Mouse (Mus musculus): ENCODE results near the gene Ddx5.
"Not testable (repeated sequence)": the region's sequence is repeated elsewhere in the genome, so short reads cannot be mapped to it uniquely, and the experiment has no call there.

Ddx5 gene

GRCm38 (mm10) chr11:106759028-106759427, 30.0 kb downstream of the Ddx5 start:
- no peak for DNase-seq

- DNase-seq: no peak
Observed at GRCm38 (mm10) chr11:106755583-106755982, 33.4 kb downstream of the Ddx5 start.

GRCm38 (mm10) chr11:106753314-106753713, 35.7 kb downstream of the Ddx5 start:
- no peak for DNase-seq

GRCm38 (mm10) chr11:106752103-106752502, 36.9 kb downstream of the Ddx5 start:
- no peak for DNase-seq

- DNase-seq: no peak
Observed at GRCm38 (mm10) chr11:106751039-106752018, 37.7 kb downstream of the Ddx5 start, which contains the start of gene Milr1. Milr1 (plus strand) TSS chr11:106751226.

- no peak for DNase-seq
Observed at GRCm38 (mm10) chr11:106750121-106750751, 38.7 kb downstream of the Ddx5 start, which contains the start of gene Pecam1. Pecam1 (minus strand) TSS chr11:106750628.

- not testable (repeated sequence) for DNase-seq
Observed at GRCm38 (mm10) chr11:106749557-106750120, 39.3 kb downstream of the Ddx5 start.

GRCm38 (mm10) chr11:106744949-106745348, 44.0 kb downstream of the Ddx5 start:
- no peak for DNase-seq

- DNase-seq: no peak
Observed at GRCm38 (mm10) chr11:106742388-106742841, 46.6 kb downstream of the Ddx5 start.

GRCm38 (mm10) chr11:106741826-106742225, 47.2 kb downstream of the Ddx5 start:
- DNase-seq: no peak

- no peak for DNase-seq
Observed at GRCm38 (mm10) chr11:106741232-106741631, 47.8 kb downstream of the Ddx5 start.

- not testable (repeated sequence) for DNase-seq
Observed at GRCm38 (mm10) chr11:106740724-106741123, 48.3 kb downstream of the Ddx5 start.

- no peak for DNase-seq
Observed at GRCm38 (mm10) chr11:106739116-106739515, 49.9 kb downstream of the Ddx5 start.

- DNase-seq: no peak
Observed at GRCm38 (mm10) chr11:106737178-106737621, 51.8 kb downstream of the Ddx5 start.

- no peak for DNase-seq
Observed at GRCm38 (mm10) chr11:106736614-106737013, 52.4 kb downstream of the Ddx5 start.

GRCm38 (mm10) chr11:106730714-106731113, 58.3 kb downstream of the Ddx5 start:
- no peak for DNase-seq
